Mouse (Mus musculus) brain, embryonic 14.5 days (tissue): ENCODE data around the gene Xpnpep2.

Experiments
- CTCF ChIP-seq: fragments of 200-500 bp; IDR thresholded peaks from 2 replicates; pipeline ENCODE4 v1.5.1; 2012; ENCODE audit warnings: inconsistent platforms, mild to moderate bottlenecking, moderate library complexity, borderline replicate concordance; ENCODE audit not compliant: insufficient read depth, insufficient read length; ENCODE audit errors: extremely low read depth
- POLR2A ChIP-seq: fragments of 200-500 bp; IDR thresholded peaks from 2 replicates; pipeline ENCODE4 v1.6.1; 2012; ENCODE audit warnings: mild to moderate bottlenecking, inconsistent platforms, borderline replicate concordance; ENCODE audit not compliant: poor library complexity, insufficient read depth, insufficient read length, severe bottlenecking; ENCODE audit errors: extremely low read depth

DNA sequence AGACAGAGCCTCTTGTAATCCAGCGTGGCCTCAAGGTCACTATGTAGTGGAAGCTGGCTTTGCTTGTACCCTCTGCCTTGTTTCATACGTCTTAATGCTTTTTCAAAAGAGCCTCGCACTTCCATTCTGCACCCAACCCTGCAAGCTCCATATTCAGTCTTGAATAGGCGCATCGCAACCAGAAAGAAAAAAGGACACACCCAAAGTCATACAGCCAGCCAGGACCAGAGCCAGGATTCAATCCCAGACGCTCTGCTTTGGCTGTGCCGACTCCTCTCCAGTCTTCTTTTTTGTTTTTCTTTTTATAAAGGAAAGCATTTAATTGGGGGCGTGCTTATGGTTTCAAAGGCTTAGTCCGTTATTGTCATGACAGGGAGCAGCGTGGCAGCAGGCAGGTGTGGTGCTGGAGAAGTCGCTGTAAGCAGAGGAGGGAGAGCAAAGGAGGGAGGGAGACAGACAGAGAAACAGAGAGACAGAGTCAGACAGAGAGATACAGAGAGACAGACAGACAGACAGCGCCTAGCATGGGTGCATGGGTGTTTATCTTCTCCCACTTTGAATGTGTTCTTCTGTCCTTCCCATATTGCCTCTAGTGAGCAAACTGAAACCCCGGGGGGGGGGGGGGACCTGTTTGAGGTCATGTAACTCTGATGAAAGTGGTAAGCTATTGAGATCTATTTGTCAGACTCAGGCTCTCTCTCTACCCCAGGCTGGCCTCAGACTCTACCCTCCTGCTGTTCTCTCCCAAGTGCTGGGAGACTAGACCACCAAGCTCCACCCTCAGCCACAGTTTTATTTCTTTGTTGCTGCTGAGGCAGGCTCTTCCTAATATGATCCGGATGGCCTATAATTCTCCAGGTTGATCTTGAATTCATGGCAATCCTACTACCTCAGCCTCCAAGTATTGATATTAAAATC lies 31.1 kb downstream of the Xpnpep2 start:
- TF ChIP-seq POLR2A: no peak
- TF ChIP-seq CTCF: no peak
